Mouse (Mus musculus): ENCODE measurements at regions not wholly inside any gene's neighbourhood (a gene's known extent, or its start where the extent isn't known, plus 50 kb on each side); places are given as distances from the start of the nearest gene placed in this dataset.

DNA sequence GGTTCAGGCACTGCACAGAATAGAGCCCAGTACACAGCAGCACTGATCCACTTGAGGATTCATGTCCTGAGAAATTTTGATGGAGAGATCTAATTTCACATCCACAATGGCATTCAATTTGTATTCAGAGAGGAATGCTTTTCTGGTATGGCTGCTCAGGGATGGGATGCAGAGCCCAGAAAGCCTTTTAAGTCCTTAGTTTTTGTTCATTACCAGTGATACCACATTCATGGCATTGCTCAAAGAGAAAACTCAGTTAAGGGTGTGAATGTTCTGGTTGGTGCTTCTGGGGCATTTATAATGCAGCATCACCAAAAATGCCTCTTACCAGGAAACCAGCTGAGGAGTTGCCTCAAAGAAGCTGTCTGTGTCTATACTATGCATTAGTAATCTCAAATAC is 151.5 kb upstream of the Mmadhc start:
- TF ChIP-seq CTCF (IDR thresholded peaks at IDR 0.05; ENCODE audit: insufficient read depth, low read depth, low read length) (no peak), POLR2A (IDR thresholded peaks at IDR 0.05; ENCODE audit: insufficient read depth, low read depth, low read length) (no peak)
